Mouse (Mus musculus): Measurements from ENCODE around the gene Mau2. TPM values are rescaled to one million over a fixed set of nuclear protein-coding genes. Genes with fewer than 3 reads are reported as not detected.
"Not testable (repeated sequence)": the region's sequence is repeated elsewhere in the genome, so short reads cannot be mapped to it uniquely, and the experiment has no call there.

The Mau2 gene
- total and polyA plus RNA-seq, 2 experiments from 2014 or later = 56.2 to 137 TPM

GRCm38 (mm10) chr8:70071836-70072440 is 29.4 kb upstream of the Mau2 start:
- no peak overlapping the region for H3K9ac ChIP-seq
- H3K9me3 ChIP-seq (ENCODE audit: low read length) = no peaks in the 10 kb centered on the region
- peaks cover 51% of the 10 kb centered on the region for H3K36me3 ChIP-seq (ENCODE audit: insufficient read depth)
- ATAC-seq (peak; percentile 38; the same call in 1 of the 2 replicates), DNase-seq (no peak)
- TF ChIP-seq CTCF (IDR thresholded peaks at IDR 0.05; ENCODE audit: low read depth) = no peak
- WGBS = 86% methylated on average over 2 of the region's 2 CpGs
- no peaks in the 10 kb centered on the region for H3K4me1 ChIP-seq (ENCODE audit: insufficient read depth)
- H3K4me2 ChIP-seq (ENCODE audit: low read depth) = no peak overlapping the region
- H3K4me3 ChIP-seq (ENCODE audit: low read depth, low read length) = no peak overlapping the region
- H3K27ac ChIP-seq (ENCODE audit: low read depth, low read length) = no peak overlapping the region
- no peaks in the 10 kb centered on the region for H3K27me3 ChIP-seq (ENCODE audit: insufficient read depth, low read length)

GRCm38 (mm10) chr8:70057721-70058120 is 15.2 kb upstream of the Mau2 start:
- ATAC-seq (no peak), DNase-seq (no peak)
- no peak overlapping the region for H3K27ac ChIP-seq (ENCODE audit: low read depth, low read length)
- no peak overlapping the region for H3K4me3 ChIP-seq (ENCODE audit: low read depth, low read length)
- WGBS = 79% methylated on average over 1 of the region's 1 CpGs
- peaks cover 86% of the 10 kb centered on the region for H3K36me3 ChIP-seq (ENCODE audit: insufficient read depth)
- no peak overlapping the region for H3K9ac ChIP-seq
- no peak overlapping the region for H3K4me2 ChIP-seq (ENCODE audit: low read depth)
- H3K27me3 ChIP-seq (ENCODE audit: insufficient read depth, low read length) = no peaks in the 10 kb centered on the region
- no peak for TF ChIP-seq CTCF (IDR thresholded peaks at IDR 0.05; ENCODE audit: low read depth)
- H3K4me1 ChIP-seq (ENCODE audit: insufficient read depth) = no peaks in the 10 kb centered on the region
- no peaks in the 10 kb centered on the region for H3K9me3 ChIP-seq (ENCODE audit: low read length)

GRCm38 (mm10) chr8:70050434-70050833 is 7.9 kb upstream of the Mau2 start:
- DNase-seq; H3K4me3 ChIP-seq (ENCODE audit: low read depth, low read length); H3K27me3 ChIP-seq (ENCODE audit: insufficient read depth, low read length); ATAC-seq; H3K4me1 ChIP-seq (ENCODE audit: insufficient read depth); H3K27ac ChIP-seq (ENCODE audit: low read depth, low read length); H3K9me3 ChIP-seq (ENCODE audit: low read length); H3K4me2 ChIP-seq (ENCODE audit: low read depth); H3K9ac ChIP-seq: not testable (repeated sequence)
- peaks cover 70% of the 10 kb centered on the region for H3K36me3 ChIP-seq (ENCODE audit: insufficient read depth)
- 88% methylated on average over 5 of the region's 5 CpGs for WGBS

- Histone ChIP-seq H3K27ac (ENCODE audit: low read depth, low read length) (no peak overlapping the region), H3K4me3 (ENCODE audit: low read depth, low read length) (no peak overlapping the region), H3K4me2 (ENCODE audit: low read depth) (no peak overlapping the region), H3K36me3 (ENCODE audit: insufficient read depth) (peaks cover 63% of the 10 kb centered on the region), H3K27me3 (ENCODE audit: insufficient read depth, low read length) (no peaks in the 10 kb centered on the region), H3K9ac (no peak overlapping the region), H3K9me3 (ENCODE audit: low read length) (no peaks in the 10 kb centered on the region), H3K4me1 (ENCODE audit: insufficient read depth) (no peaks in the 10 kb centered on the region)
- DNase-seq (no peak), ATAC-seq (no peak)
- no peak for TF ChIP-seq CTCF (IDR thresholded peaks at IDR 0.05; ENCODE audit: low read depth)
Measured at GRCm38 (mm10) chr8:70049662-70050061, 7.1 kb upstream of the Mau2 start.

- H3K27me3 ChIP-seq (ENCODE audit: insufficient read depth, low read length) = no peaks in the 10 kb centered on the region
- H3K4me3 ChIP-seq (ENCODE audit: low read depth, low read length) = peak overlapping the region; percentile 85; the same call in 1 of the 2 replicates
- peak overlapping the region; percentile 99; the same call in 1 of the 2 replicates for H3K9ac ChIP-seq
- H3K4me1 ChIP-seq (ENCODE audit: insufficient read depth) = peaks cover 27% of the 10 kb centered on the region
- TF ChIP-seq CTCF (IDR thresholded peaks at IDR 0.05; ENCODE audit: low read depth) = no peak
- H3K4me2 ChIP-seq (ENCODE audit: low read depth) = peak overlapping the region; percentile 84
- no peaks in the 10 kb centered on the region for H3K9me3 ChIP-seq (ENCODE audit: low read length)
- no peak for ATAC-seq
- DNase-seq = no peak
- H3K36me3 ChIP-seq (ENCODE audit: insufficient read depth) = peaks cover 14% of the 10 kb centered on the region
- WGBS = 90% methylated on average over 5 of the region's 5 CpGs
- H3K27ac ChIP-seq (ENCODE audit: low read depth, low read length) = no peak overlapping the region
Measured at GRCm38 (mm10) chr8:70043996-70044395, 1.5 kb upstream of the Mau2 start.

GRCm38 (mm10) chr8:70041885-70042546 is 518 bp downstream of the Mau2 start:
- Histone ChIP-seq H3K4me1 (ENCODE audit: insufficient read depth) (peaks cover 27% of the 10 kb centered on the region), H3K9ac (peak overlapping the region; percentile 99), H3K9me3 (ENCODE audit: low read length) (no peaks in the 10 kb centered on the region), H3K4me3 (ENCODE audit: low read depth, low read length) (peak overlapping the region; percentile 85), H3K4me2 (ENCODE audit: low read depth) (peak overlapping the region; percentile 74), H3K27me3 (ENCODE audit: insufficient read depth, low read length) (no peaks in the 10 kb centered on the region), H3K36me3 (ENCODE audit: insufficient read depth) (peaks cover 8% of the 10 kb centered on the region), H3K27ac (ENCODE audit: low read depth, low read length) (peak overlapping the region; percentile 90)
- DNase-seq = no peak
- WGBS = 4% methylated on average over 47 of the region's 47 CpGs
- no peak for TF ChIP-seq CTCF (IDR thresholded peaks at IDR 0.05; ENCODE audit: low read depth)
- ATAC-seq = peak; percentile 5; the same call in 1 of the 2 replicates

GRCm38 (mm10) chr8:70037994-70038393 is 4.5 kb downstream of the Mau2 start:
- Histone ChIP-seq H3K27me3 (ENCODE audit: insufficient read depth, low read length) (no peaks in the 10 kb centered on the region), H3K4me3 (ENCODE audit: low read depth, low read length) (no peak overlapping the region), H3K4me1 (ENCODE audit: insufficient read depth) (peaks cover 18% of the 10 kb centered on the region), H3K36me3 (ENCODE audit: insufficient read depth) (peaks cover 12% of the 10 kb centered on the region), H3K27ac (ENCODE audit: low read depth, low read length) (no peak overlapping the region), H3K9me3 (ENCODE audit: low read length) (no peaks in the 10 kb centered on the region), H3K9ac (no peak overlapping the region), H3K4me2 (ENCODE audit: low read depth) (no peak overlapping the region)
- ATAC-seq (no peak), DNase-seq (no peak)
- no peak for TF ChIP-seq CTCF (IDR thresholded peaks at IDR 0.05; ENCODE audit: low read depth)
- 93% methylated on average over 1 of the region's 1 CpGs for WGBS

All from forebrain, postnatal 0 days (tissue).